Mouse (Mus musculus) liver, embryonic 14.5 days (tissue): ENCODE measurements around the gene Cfap221.

Source experiments
- CTCF ChIP-seq: IDR thresholded peaks from 2 replicates; pipeline ENCODE4 v1.5.1; 2016; ENCODE audit warnings: antibody characterized with exemption, low read depth, control low read depth
- EP300 ChIP-seq: IDR thresholded peaks from 2 replicates; pipeline ENCODE4 v1.6.1; 2016; ENCODE audit warnings: antibody characterized with exemption, low read depth

DNA sequence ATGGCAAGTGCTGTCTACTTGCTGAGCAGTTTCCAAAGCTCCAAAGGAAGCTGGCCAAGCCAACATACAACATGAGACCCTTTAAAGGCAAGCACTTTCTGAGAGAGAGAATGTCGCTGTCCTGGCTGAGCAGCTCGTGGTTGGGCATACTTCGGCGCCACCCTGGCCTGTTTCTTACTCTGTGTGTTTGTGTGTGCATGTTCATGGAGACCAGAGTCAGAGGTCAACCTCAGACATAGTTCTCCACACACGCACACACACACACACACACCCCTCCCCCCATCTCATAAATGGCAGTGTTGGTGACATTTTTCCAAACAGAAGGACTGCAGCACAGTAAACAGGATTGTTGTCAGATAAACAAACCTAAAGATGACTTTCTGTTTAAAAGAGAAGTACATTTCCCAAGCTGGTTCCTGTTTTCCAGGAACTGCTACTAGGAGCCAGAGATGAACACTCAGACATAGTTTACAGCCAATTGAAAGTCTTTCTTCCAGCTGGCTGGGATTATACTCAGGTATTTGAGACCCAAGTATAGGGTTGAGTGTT is 80.1 kb downstream of the Cfap221 start:
- no peak for TF ChIP-seq EP300
- no peak for TF ChIP-seq CTCF
